Mouse (Mus musculus) liver, embryonic 14.5 days (tissue): ENCODE results near the gene Ndufs5. TPM values are rescaled to one million over a fixed set of nuclear protein-coding genes. Genes with fewer than 3 reads are reported as not detected.

Experiments used
- ATAC-seq: fragments of 200-750 bp; cut with Nextera tagmentation; 2 replicates; pipeline ENCODE4 v1.8.0; 2017; ENCODE audit warnings: moderate number of reproducible peaks, mild to moderate bottlenecking, moderate library complexity; ENCODE audit not compliant: insufficient read depth
- DNase-seq, 3 experiments: peaks; one replicate each; pipeline ENCODE4 v3.0.0-alpha.2; 2012 to 2013; ENCODE audit warnings: low read depth in 3 of 3, low spot score in 3 of 3
- H3K27ac ChIP-seq: fragments of 300-500 bp; sonication (generic); 2 replicates; pipeline ENCODE4 v1.5.1; 2014; ENCODE audit warnings: moderate library complexity, mild to moderate bottlenecking, control low read depth, inconsistent platforms
- H3K27me3 ChIP-seq: fragments of 300-500 bp; sonication (generic); 2 replicates; pipeline ENCODE4 v1.6.1; 2014; ENCODE audit warnings: mild to moderate bottlenecking, low read length, moderate library complexity; ENCODE audit not compliant: control insufficient read depth, insufficient read depth
- H3K36me3 ChIP-seq: fragments of 300-500 bp; sonication (generic); replicated peaks from 2 replicates; pipeline ENCODE4 v1.6.1; 2014; ENCODE audit warnings: low read depth; ENCODE audit not compliant: control insufficient read depth, insufficient read depth
- H3K4me1 ChIP-seq, 2 experiments: fragments of 200-500 bp in 1 of 2; fragments of 300-500 bp in 1 of 2; sonication (generic) in 1 of 2; replicated peaks; 2 replicates each; pipeline ENCODE4 v1.6.1; 2012 to 2014; ENCODE audit warnings: antibody characterized with exemption in 1 of 2, inconsistent platforms in 1 of 2, low read length in 1 of 2; ENCODE audit not compliant: control insufficient read depth in 2 of 2, insufficient read depth in 2 of 2
- H3K4me2 ChIP-seq: fragments of 300-500 bp; sonication (generic); 2 replicates; pipeline ENCODE4 v1.6.1; 2014; ENCODE audit warnings: low read depth, mild to moderate bottlenecking, control low read depth, moderate library complexity
- H3K4me3 ChIP-seq, 2 experiments: fragments of 200-500 bp in 1 of 2; fragments of 300-500 bp in 1 of 2; sonication (generic) in 1 of 2; 2 replicates each; pipeline ENCODE4 v1.5.1; 2012 to 2014; ENCODE audit warnings: low read depth in 2 of 2, low read length in 2 of 2, mild to moderate bottlenecking in 2 of 2, control low read depth in 1 of 2, inconsistent platforms in 1 of 2, moderate library complexity in 1 of 2; ENCODE audit not compliant: insufficient read depth in 1 of 2
- H3K9ac ChIP-seq: fragments of 300-500 bp; sonication (generic); replicated peaks from 2 replicates; pipeline ENCODE4 v1.6.1; 2014; ENCODE audit warnings: mild to moderate bottlenecking, control low read depth, moderate library complexity
- H3K9me3 ChIP-seq: fragments of 300-500 bp; sonication (generic); 2 replicates; pipeline ENCODE4 v1.6.1; 2016; ENCODE audit warnings: low read length, mixed read lengths; ENCODE audit not compliant: control insufficient read depth
- CTCF ChIP-seq: IDR thresholded peaks from 2 replicates; pipeline ENCODE4 v1.5.1; 2016; ENCODE audit warnings: antibody characterized with exemption, low read depth, control low read depth
- EP300 ChIP-seq: IDR thresholded peaks from 2 replicates; pipeline ENCODE4 v1.6.1; 2016; ENCODE audit warnings: antibody characterized with exemption, low read depth
- WGBS: fragments of 180-500 bp; shearing (Covaris S2); extraction: QIAGEN DNeasy Blood & Tissue Kit; methylation state at CpG from one replicate; pipeline ENCODE4 v1.1.7; 2014; ENCODE audit not compliant: insufficient replicate concordance; 5-methylcytosine and 5-hydroxymethylcytosine counted together
- polyA plus RNA-seq, 2 experiments: library from polyadenylated mRNA; depleted of rRNA in 1 of 2; stranded (reverse) in 1 of 2; unstranded in 1 of 2; fragments of >200 nt; fragmentation: Nextera tagmentation in 1 of 2; extraction: Ambion mirVana in 1 of 2; gene quantifications; 2 replicates each; pipeline versions ENCODE4 v1.2.1 to v1.2.3; 2012 to 2014

The Ndufs5 gene
- polyA plus RNA-seq, 2 experiments, result 108 to 188 TPM

GRCm38 (mm10) chr4:123750152-123750651, 32.2 kb upstream of the Ndufs5 start, which contains the start of gene Akirin1:
Gene Akirin1, minus strand, starts transcription at chr4:123750345.
- DNase-seq (peak; percentile 85 to 89 (median 86)), ATAC-seq (peak; percentile 95)
- Histone ChIP-seq H3K4me1 (peaks cover 0 to 11% of the 10 kb centered on the region in 2 experiments; a peak in 3 of 4 replicates), H3K4me2 (peak within 1 kb of the TSS; percentile 88), H3K9me3 (no peaks in the 10 kb centered on the region), H3K36me3 (no peaks in the 10 kb centered on the region), H3K9ac (peak within 1 kb of the TSS; percentile 75), H3K4me3 (peak within 1 kb of the TSS; percentile 69 to 81), H3K27me3 (no peaks in the 10 kb centered on the region; the same call in 1 of the 2 replicates), H3K27ac (peak within 1 kb of the TSS; percentile 31)
- peak; percentile 62 for TF ChIP-seq CTCF
- TF ChIP-seq EP300, result no peak
- WGBS, result under 1% methylated on average over 40 of the region's 46 CpGs

- peaks cover 0 to 11% of the 10 kb centered on the region in 2 experiments; a peak in 3 of 4 replicates for H3K4me1 ChIP-seq
- H3K4me2 ChIP-seq, result peak overlapping the region; percentile 88
- H3K27me3 ChIP-seq, result no peaks in the 10 kb centered on the region; the same call in 1 of the 2 replicates
- peak; percentile 81 for ATAC-seq
- WGBS, result under 1% methylated on average over 55 of the region's 55 CpGs
- H3K9ac ChIP-seq, result peak overlapping the region; percentile 75
- H3K27ac ChIP-seq, result peak overlapping the region; percentile 31
- H3K4me3 ChIP-seq, result peak overlapping the region; percentile 69 to 81
- DNase-seq, result peak in 1 of 3 experiments; percentile 9
- TF ChIP-seq CTCF (no peak), EP300 (no peak)
- H3K36me3 ChIP-seq, result no peaks in the 10 kb centered on the region
- no peaks in the 10 kb centered on the region for H3K9me3 ChIP-seq
These were observed 31.6 kb upstream of the Ndufs5 start for GRCm38 (mm10) chr4:123749484-123750130.

- H3K4me3 ChIP-seq, result peak overlapping the region; percentile 69 to 81
- peak overlapping the region; percentile 12; the same call in 1 of the 2 replicates for H3K27ac ChIP-seq
- H3K4me1 ChIP-seq, result peaks cover 0 to 11% of the 10 kb centered on the region in 2 experiments; a peak in 3 of 4 replicates
- ATAC-seq (no peak), DNase-seq (peak in 1 of 3 experiments; percentile 27)
- no peaks in the 10 kb centered on the region for H3K36me3 ChIP-seq
- 4% methylated on average over 10 of the region's 10 CpGs for WGBS
- H3K4me2 ChIP-seq, result peak overlapping the region; percentile 88
- peak overlapping the region; percentile 75 for H3K9ac ChIP-seq
- H3K27me3 ChIP-seq, result no peaks in the 10 kb centered on the region; the same call in 1 of the 2 replicates
- no peak for TF ChIP-seq EP300
- TF ChIP-seq CTCF, result no peak
- H3K9me3 ChIP-seq, result no peaks in the 10 kb centered on the region
These were observed 30.9 kb upstream of the Ndufs5 start for GRCm38 (mm10) chr4:123748726-123749415.

GRCm38 (mm10) chr4:123745221-123745775, 27.3 kb upstream of the Ndufs5 start:
- DNase-seq, result no peak
- no peak for ATAC-seq
- Histone ChIP-seq H3K4me3 (no peak overlapping the region), H3K4me2 (no peak overlapping the region), H3K27ac (no peak overlapping the region), H3K4me1 (peaks cover 0 to 13% of the 10 kb centered on the region in 2 experiments; a peak in 3 of 4 replicates), H3K9me3 (no peaks in the 10 kb centered on the region), H3K36me3 (peaks cover 13% of the 10 kb centered on the region), H3K27me3 (no peaks in the 10 kb centered on the region), H3K9ac (no peak overlapping the region)
- 79% methylated on average over 4 of the region's 4 CpGs for WGBS
- TF ChIP-seq CTCF (no peak), EP300 (no peak)

- Histone ChIP-seq H3K27ac (no peak overlapping the region), H3K27me3 (no peaks in the 10 kb centered on the region), H3K9me3 (no peaks in the 10 kb centered on the region), H3K4me1 (peaks cover 0 to 7% of the 10 kb centered on the region in 2 experiments; a peak in 1 of 4 replicates), H3K4me3 (no peak overlapping the region), H3K36me3 (peaks cover 25% of the 10 kb centered on the region), H3K4me2 (no peak overlapping the region), H3K9ac (no peak overlapping the region)
- 23% methylated on average over 1 of the region's 1 CpGs for WGBS
- DNase-seq (no peak), ATAC-seq (no peak)
- TF ChIP-seq CTCF (no peak), EP300 (no peak)
These were observed 24.9 kb upstream of the Ndufs5 start for GRCm38 (mm10) chr4:123742891-123743290.
